Mouse (Mus musculus): ENCODE data around the gene Slc12a7. TPM values are rescaled to one million over a fixed set of nuclear protein-coding genes. Genes with fewer than 3 reads are reported as not detected.

Slc12a7 gene
- polyA plus RNA-seq, 1 experiment from 2014 or later = 33.8 TPM

GRCm38 (mm10) chr13:73814181-73814580 lies 81.3 kb downstream of the Slc12a7 start:
- no peak for DNase-seq (ENCODE audit: low spot score)

DNA sequence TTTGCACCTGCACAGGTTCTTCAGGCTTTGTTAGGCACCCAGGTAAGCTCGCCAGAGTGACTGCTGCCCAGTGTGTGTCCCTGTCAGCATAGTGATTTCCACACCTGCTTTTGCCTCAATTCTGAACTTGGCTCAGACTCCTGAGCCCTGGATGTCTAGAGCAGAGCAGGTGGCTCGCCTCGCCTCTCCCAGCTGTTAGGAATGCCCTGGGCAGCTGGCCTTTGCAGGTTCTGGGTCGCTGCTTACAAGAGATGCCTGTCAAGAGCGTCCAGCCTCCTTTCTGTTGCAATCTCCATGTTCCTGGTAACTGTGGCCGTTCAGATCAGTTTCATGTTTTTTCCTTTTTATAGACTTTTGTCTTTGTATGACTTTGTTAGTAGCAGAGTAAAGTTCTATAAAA lies 83.4 kb downstream of the Slc12a7 start:
- no peak for DNase-seq (ENCODE audit: low spot score)

- DNase-seq (ENCODE audit: low spot score) = no peak
Measured at GRCm38 (mm10) chr13:73818921-73819320, 86.0 kb downstream of the Slc12a7 start.

DNA sequence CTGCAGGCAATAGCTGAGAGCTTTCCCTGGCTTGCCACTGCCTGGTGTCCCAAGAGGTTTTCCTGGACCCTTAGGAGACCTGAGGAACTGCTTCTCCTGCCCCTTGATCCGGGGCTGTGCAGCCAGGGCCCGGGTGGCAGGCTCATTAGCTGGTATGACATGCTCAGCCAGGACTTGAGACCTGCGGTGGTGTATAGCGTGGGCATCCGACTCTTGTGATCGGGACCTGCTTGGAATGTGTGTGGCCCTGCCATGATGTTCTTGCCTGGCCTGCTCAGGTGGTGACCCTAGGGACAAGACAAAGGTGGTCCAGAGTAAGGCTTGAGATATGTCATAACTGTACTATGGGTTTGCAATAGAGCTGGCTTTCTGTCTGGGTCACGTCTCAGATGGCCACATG lies 88.4 kb downstream of the Slc12a7 start:
- DNase-seq (ENCODE audit: low spot score) = no peak

GRCm38 (mm10) chr13:73822187-73822800 lies 89.4 kb downstream of the Slc12a7 start:
- peak; percentile 80 for DNase-seq (ENCODE audit: low spot score)

DNA sequence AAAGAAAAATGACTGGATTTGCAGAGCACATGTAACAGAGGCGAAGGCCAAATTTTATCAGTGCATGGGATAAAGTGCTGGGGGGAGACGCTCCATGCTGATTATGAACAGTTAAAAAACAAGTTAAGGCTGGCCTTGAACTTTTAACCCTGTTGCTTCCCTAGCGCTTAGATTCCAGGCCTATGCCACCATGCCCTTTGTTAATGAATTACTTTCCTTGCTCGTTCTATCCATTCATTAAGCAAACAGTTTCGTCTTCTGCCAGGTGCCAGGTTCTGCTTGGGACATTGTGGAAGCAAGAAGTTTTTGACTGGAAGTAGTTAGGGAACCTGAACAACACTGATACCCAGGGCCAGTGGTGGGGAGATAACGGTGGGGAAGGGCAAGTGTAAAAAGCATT lies 90.8 kb downstream of the Slc12a7 start:
- no peak for DNase-seq (ENCODE audit: low spot score)

- no peak for DNase-seq (ENCODE audit: low spot score)
Measured at GRCm38 (mm10) chr13:73827243-73827642, 94.3 kb downstream of the Slc12a7 start.

DNA sequence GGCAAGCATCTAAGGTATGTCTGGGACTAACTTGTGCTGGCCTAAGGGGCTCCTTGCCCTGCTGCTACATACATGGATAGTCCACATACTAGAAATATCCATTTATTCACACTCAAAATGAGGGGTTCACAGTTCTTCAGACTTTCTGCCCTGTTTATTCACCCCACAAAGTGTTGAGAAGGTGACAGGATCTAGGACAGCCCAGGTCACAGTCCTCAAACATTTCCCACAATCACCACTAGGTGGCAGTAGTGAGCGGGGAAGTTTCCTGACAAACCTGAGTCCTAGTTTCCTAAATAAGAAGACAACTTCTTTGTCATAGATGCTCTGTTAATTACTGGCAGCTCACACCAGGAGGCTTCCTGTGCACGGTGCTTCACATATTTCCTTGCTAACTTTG lies 98.6 kb downstream of the Slc12a7 start:
- DNase-seq (ENCODE audit: low spot score) = peak; percentile 66

GRCm38 (mm10) chr13:73833809-73834208 lies 100.9 kb downstream of the Slc12a7 start:
- DNase-seq (ENCODE audit: low spot score) = no peak

DNA sequence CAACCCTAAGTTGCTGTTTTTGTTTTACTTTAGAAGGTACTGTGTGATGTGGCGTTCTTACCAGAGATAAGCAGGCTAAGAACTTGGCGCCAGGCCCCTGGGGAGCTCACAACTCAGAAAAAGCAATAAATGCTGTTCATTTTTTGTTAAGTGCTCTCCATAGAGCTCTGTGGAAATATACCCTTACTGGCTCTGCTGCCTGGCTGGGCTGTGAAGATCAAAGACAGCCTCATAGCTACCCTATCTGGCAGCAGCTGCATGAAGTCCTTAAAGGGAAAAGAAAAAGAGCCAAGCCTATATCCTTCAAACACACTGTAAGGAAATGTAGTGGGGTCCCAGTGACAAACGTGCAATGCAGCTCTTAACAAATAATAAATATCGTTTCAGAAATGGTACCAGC lies 102.9 kb downstream of the Slc12a7 start:
- no peak for DNase-seq (ENCODE audit: low spot score)

DNA sequence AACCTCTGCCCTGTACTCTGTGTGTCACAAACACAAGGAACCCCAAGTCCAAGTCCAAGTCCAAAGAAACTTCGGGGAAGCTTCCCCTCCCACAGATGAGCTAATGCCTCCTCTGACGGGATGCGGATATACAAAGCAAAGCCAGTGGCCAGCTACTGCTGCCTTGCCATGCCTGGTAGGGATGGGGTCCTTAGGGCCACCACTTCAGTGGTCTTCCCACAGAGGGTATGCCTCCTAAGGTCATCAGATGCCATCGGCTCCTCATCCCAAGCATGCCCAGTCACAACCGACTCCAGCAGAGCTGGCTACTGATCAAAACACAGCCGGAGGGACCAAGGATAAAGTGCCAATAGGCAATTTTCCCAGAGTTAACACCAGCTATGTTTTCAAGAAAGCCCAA lies 103.6 kb downstream of the Slc12a7 start:
- no peak for DNase-seq (ENCODE audit: low spot score)

DNA sequence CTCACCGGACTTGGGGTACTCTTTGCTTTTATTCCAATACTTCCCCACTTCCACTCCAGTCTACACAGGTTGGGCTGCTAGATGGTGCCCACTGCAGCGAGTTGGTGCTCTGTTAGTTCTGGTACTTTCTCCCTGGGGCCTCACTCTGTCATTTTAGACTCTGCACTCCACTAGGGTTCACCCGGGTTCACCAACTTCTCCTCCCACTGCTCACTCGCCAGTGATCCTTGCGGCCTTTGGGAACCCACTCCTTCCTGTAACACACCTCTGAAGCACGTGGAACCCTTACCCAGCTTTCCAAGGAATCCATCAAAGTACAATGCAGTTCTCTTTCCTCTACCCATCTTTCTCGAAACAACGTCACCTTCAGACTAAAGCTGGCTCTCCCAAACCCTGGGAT lies 104.8 kb downstream of the Slc12a7 start:
- no peak for DNase-seq (ENCODE audit: low spot score)

- DNase-seq (ENCODE audit: low spot score) = no peak
Measured at GRCm38 (mm10) chr13:73839137-73839548, 106.2 kb downstream of the Slc12a7 start.

- no peak for DNase-seq (ENCODE audit: low spot score)
Measured at GRCm38 (mm10) chr13:73839740-73840139, 106.8 kb downstream of the Slc12a7 start.

- no peak for DNase-seq (ENCODE audit: low spot score)
Measured at GRCm38 (mm10) chr13:73842696-73843095, 109.8 kb downstream of the Slc12a7 start.

DNA sequence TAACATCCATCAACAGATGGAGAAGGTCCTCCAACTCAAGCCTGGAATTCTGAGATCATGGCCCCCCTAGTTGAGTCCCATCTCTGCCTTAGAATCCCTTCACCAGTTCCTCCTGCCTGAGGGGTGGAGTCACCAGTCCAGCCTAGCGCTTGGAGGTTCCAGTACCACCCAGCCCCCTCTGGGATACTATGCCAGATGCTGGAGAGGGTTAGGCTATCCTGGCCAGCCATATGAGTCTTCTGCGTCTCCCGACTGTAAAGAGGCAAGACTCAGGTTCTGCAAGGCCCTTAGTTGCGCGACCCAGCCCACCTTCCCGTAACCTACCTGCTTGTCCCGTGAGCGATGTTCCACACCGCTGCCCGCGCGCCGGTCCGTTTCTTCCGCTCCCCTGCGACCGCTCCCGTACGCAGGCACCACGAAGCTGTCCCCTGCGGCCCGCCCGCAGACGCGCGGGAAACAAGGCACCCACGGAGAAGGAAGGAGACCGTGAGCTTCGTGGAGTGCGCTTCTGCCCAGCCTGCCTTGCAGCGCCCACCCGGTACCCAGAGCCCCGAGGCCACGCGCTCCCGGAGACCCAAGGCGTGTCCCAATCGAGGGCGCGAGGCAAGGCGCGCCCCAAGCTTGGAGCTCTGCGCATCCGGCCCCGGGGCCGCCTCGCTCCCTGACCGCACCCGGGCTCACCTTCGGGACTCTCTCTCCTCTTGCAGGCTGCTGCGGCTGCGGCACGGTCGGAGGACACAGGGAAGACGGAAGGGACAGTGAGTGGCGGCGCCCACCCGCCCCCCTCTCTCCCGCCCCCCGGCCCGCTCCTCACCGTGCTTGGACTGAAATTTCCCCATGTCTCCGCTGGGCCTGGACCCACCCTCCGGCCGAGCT lies 113.9 kb downstream of the Slc12a7 start:
- peak; percentile 37 for DNase-seq (ENCODE audit: low spot score)

- DNase-seq (ENCODE audit: low spot score) = peak; percentile 80
Measured at GRCm38 (mm10) chr13:73847465-73847836, 114.6 kb downstream of the Slc12a7 start, which contains the start of gene Nkd2. Gene Nkd2 (minus strand): TSS chr13:73847631.

Other genes with a start within 250 kb of the Slc12a7 start
- 0.05 and 0.10 TPM in 2 replicates for gene Slc6a3, start 196.3 kb upstream of the Slc12a7 start, polyA plus RNA-seq (2015; fragmentation: Nextera tagmentation; extraction: Ambion mirVana)
- gene Clptm1l, start 129.1 kb upstream of the Slc12a7 start, polyA plus RNA-seq (2015; fragmentation: Nextera tagmentation; extraction: Ambion mirVana) = 122 and 128 TPM in 2 replicates
- gene Tert, start 106.2 kb upstream of the Slc12a7 start, polyA plus RNA-seq (2015; fragmentation: Nextera tagmentation; extraction: Ambion mirVana) = 3.0 and 6.0 TPM in 2 replicates
- gene Slc6a18, start 55.1 kb upstream of the Slc12a7 start, polyA plus RNA-seq (2015; fragmentation: Nextera tagmentation; extraction: Ambion mirVana) = 0.09 and 0.16 TPM in 2 replicates
- gene Slc6a19, start 28.2 kb upstream of the Slc12a7 start, polyA plus RNA-seq (2015; fragmentation: Nextera tagmentation; extraction: Ambion mirVana) = 17.6 and 21.2 TPM in 2 replicates
- 0.78 and 0.96 TPM in 2 replicates for gene Nkd2, start 114.5 kb downstream of the Slc12a7 start, polyA plus RNA-seq (2015; fragmentation: Nextera tagmentation; extraction: Ambion mirVana)
- gene Trip13, start 204.7 kb downstream of the Slc12a7 start, polyA plus RNA-seq (2015; fragmentation: Nextera tagmentation; extraction: Ambion mirVana) = 32.1 and 33.6 TPM in 2 replicates
- gene Brd9, start 204.7 kb downstream of the Slc12a7 start, polyA plus RNA-seq (2015; fragmentation: Nextera tagmentation; extraction: Ambion mirVana) = 53.5 and 54.9 TPM in 2 replicates
- not detected in 2 replicates for gene Zdhhc11, start 230.8 kb downstream of the Slc12a7 start, polyA plus RNA-seq (2015; fragmentation: Nextera tagmentation; extraction: Ambion mirVana)